Mouse (Mus musculus): Measurements from ENCODE around the gene Rnf151.
"Not testable (repeated sequence)": the region's sequence is repeated elsewhere in the genome, so short reads cannot be mapped to it uniquely, and the experiment has no call there.

Rnf151 gene

DNA sequence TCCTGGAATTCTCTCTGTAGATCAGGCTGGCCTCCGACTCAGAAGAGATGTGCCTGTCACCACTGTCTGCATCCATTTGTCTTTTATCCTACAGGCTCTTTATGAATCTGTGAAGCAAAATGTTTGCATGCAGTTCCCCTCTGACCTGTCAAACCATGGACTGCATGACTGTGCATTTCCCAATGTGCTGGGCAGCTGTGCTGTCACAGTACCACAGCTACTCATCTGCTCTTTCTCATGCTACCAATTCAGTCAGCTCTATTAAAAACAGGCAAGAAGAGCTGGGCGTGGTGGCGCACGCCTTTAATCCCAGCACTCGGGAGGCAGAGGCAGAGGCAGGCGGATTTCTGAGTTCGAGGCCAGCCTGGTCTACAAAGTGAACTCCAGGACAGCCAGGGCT is 50.9 kb downstream of the Rnf151 start:
- DNase-seq (ENCODE audit: low spot score): not testable (repeated sequence)
